Mouse (Mus musculus): ENCODE results near the gene Ssh2. TPM values are rescaled to one million over a fixed set of nuclear protein-coding genes. Genes with fewer than 3 reads are reported as not detected.

Ssh2 gene
- polyA plus RNA-seq, 2 experiments = 7.7 to 10.0 TPM

DNA sequence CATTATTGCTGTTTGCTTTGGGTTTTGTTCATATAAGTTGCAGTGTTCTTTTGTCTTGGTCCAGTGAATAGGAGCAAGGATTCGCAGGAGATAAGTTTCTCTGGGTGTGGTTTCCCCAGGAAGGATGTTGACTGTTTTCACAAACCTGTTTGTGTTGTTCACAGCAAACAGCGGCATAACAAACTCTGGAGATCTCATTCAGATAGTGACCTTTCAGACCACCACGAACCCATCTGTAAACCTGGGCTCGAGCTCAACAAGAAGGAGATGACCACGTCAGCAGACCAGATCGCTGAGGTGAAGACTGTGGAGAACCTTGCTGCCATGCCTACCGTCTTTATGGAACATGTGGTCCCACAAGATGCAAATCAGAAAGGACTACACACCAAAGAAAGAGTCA lies 233.1 kb downstream of the Ssh2 start:
- DNase-seq (ENCODE audit: low spot score) = no peak
- peaks cover 12% of the 10 kb centered on the region for H3K36me3 ChIP-seq (ENCODE audit: control insufficient read depth, insufficient read depth, low read length)
- no peak overlapping the region for H3K4me2 ChIP-seq (replicated peaks; ENCODE audit: low read depth, low read length, severe bottlenecking)
- ATAC-seq (ENCODE audit: low FRiP score, low read depth) = no peak
- H3K4me3 ChIP-seq (replicated peaks; ENCODE audit: low read length) = no peak overlapping the region
- TF ChIP-seq POLR2A (IDR thresholded peaks at IDR 0.05; ENCODE audit: borderline replicate concordance, extremely low read depth, insufficient read depth, insufficient read length) = no peak
- no peaks in the 10 kb centered on the region for H3K27me3 ChIP-seq (ENCODE audit: control insufficient read depth, insufficient read depth, low read length)
- 92% methylated on average over 7 of the region's 7 CpGs for WGBS
- H3K4me1 ChIP-seq (ENCODE audit: control insufficient read depth, insufficient read depth, low read length) = no peaks in the 10 kb centered on the region
- H3K9ac ChIP-seq (ENCODE audit: low read depth, low read length, severe bottlenecking) = no peak overlapping the region
- H3K9me3 ChIP-seq (ENCODE audit: control insufficient read depth, low read length) = no peaks in the 10 kb centered on the region
- H3K27ac ChIP-seq (replicated peaks; ENCODE audit: low read depth, low read length) = no peak overlapping the region

DNA sequence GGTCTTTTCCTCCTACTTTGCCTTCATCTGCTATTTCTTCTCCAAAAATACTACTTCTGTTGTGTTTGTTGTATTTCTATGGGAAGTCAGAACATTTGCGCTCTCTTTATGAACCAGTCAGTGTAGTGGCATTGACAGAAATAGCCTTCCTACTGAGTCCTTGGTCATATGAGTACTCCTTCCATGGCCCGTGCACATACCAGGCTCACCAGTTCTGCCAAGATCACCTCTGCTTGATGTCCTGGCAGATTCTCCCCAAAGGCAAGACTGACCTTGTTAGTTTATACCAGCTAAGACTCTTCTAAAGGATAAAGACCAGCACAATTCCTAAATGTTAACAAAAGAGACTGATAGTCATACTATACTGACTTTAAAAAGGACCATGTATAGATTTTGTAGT lies 235.6 kb downstream of the Ssh2 start:
- WGBS = 90% methylated on average over 2 of the region's 2 CpGs
- no peaks in the 10 kb centered on the region for H3K9me3 ChIP-seq (ENCODE audit: control insufficient read depth, low read length)
- no peak overlapping the region for H3K27ac ChIP-seq (replicated peaks; ENCODE audit: low read depth, low read length)
- H3K4me2 ChIP-seq (replicated peaks; ENCODE audit: low read depth, low read length, severe bottlenecking) = no peak overlapping the region
- DNase-seq (ENCODE audit: low spot score) (no peak), ATAC-seq (ENCODE audit: low FRiP score, low read depth) (no peak)
- TF ChIP-seq POLR2A (IDR thresholded peaks at IDR 0.05; ENCODE audit: borderline replicate concordance, extremely low read depth, insufficient read depth, insufficient read length) = no peak
- no peaks in the 10 kb centered on the region for H3K27me3 ChIP-seq (ENCODE audit: control insufficient read depth, insufficient read depth, low read length)
- no peak overlapping the region for H3K4me3 ChIP-seq (replicated peaks; ENCODE audit: low read length)
- no peaks in the 10 kb centered on the region for H3K4me1 ChIP-seq (ENCODE audit: control insufficient read depth, insufficient read depth, low read length)
- H3K9ac ChIP-seq (ENCODE audit: low read depth, low read length, severe bottlenecking) = no peak overlapping the region
- H3K36me3 ChIP-seq (ENCODE audit: control insufficient read depth, insufficient read depth, low read length) = peaks cover 21% of the 10 kb centered on the region

DNA sequence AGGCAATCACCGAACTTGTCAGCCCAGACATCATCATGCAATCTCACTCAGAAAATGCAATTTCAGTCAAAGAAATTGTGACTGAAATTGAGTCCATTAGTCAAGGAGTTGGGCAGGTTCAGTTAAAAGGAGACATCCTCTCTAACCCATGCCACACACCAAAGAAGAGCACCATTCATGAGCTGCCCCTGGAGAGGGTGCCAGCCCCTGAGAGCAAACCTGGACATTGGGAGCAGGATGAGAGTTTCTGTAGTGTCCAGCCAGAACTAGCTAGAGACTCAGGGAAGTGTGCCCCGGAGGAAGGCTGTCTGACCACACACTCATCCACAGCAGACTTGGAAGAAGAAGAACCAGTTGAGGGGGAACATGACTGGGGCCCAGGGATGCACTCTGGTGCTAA lies 237.3 kb downstream of the Ssh2 start:
- Histone ChIP-seq H3K27me3 (ENCODE audit: control insufficient read depth, insufficient read depth, low read length) (no peaks in the 10 kb centered on the region), H3K27ac (replicated peaks; ENCODE audit: low read depth, low read length) (no peak overlapping the region), H3K4me1 (ENCODE audit: control insufficient read depth, insufficient read depth, low read length) (no peaks in the 10 kb centered on the region), H3K4me3 (replicated peaks; ENCODE audit: low read length) (no peak overlapping the region), H3K9ac (ENCODE audit: low read depth, low read length, severe bottlenecking) (no peak overlapping the region), H3K4me2 (replicated peaks; ENCODE audit: low read depth, low read length, severe bottlenecking) (no peak overlapping the region), H3K36me3 (ENCODE audit: control insufficient read depth, insufficient read depth, low read length) (peaks cover 24% of the 10 kb centered on the region), H3K9me3 (ENCODE audit: control insufficient read depth, low read length) (no peaks in the 10 kb centered on the region)
- whole genome bisulfite sequencing = 84% methylated on average over 2 of the region's 2 CpGs
- DNase-seq (ENCODE audit: low spot score) (no peak), ATAC-seq (ENCODE audit: low FRiP score, low read depth) (no peak)
- no peak for TF ChIP-seq POLR2A (IDR thresholded peaks at IDR 0.05; ENCODE audit: borderline replicate concordance, extremely low read depth, insufficient read depth, insufficient read length)

DNA sequence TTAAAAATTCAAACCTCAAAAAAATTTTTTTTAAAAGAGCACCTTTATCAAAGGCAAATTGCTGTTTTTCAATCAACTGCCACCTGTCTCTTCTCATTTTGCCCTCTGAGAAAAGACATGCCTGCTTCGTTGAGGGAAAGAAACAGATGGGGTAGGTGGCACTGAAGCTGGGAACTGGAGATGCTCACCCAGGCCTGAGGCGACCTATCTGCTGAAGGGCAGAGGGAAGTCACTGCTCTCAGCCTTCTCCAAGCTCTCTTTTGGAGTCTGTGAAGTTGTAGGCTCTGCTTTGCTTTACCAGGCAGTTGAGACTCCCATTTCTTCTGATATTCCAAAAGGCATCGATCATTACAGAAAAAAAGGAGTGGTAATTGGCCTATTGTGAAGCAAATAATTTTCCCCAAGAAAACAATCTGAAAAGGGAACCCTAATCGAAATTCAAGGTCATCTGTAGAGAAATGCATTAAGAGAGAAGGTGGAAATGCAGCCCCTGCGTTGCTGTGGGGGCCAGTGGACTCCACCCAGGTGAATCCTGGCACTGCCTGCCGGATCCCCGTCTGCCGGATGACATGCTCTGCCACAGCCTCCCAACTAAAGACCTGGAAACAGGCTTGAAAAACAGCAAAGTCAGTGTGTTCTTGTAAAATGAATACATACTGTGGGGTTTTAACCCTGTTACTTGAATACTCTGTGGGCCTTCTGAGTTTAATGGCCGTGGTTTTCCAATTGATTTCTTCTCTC lies 239.9 kb downstream of the Ssh2 start:
- H3K4me2 ChIP-seq (replicated peaks; ENCODE audit: low read depth, low read length, severe bottlenecking) = no peak overlapping the region
- no peak for DNase-seq (ENCODE audit: low spot score)
- WGBS = 76% methylated on average over 9 of the region's 9 CpGs
- H3K4me1 ChIP-seq (ENCODE audit: control insufficient read depth, insufficient read depth, low read length) = no peaks in the 10 kb centered on the region
- H3K9ac ChIP-seq (ENCODE audit: low read depth, low read length, severe bottlenecking) = no peak overlapping the region
- no peak for TF ChIP-seq POLR2A (IDR thresholded peaks at IDR 0.05; ENCODE audit: borderline replicate concordance, extremely low read depth, insufficient read depth, insufficient read length)
- no peak for ATAC-seq (ENCODE audit: low FRiP score, low read depth)
- H3K27ac ChIP-seq (replicated peaks; ENCODE audit: low read depth, low read length) = no peak overlapping the region
- H3K27me3 ChIP-seq (ENCODE audit: control insufficient read depth, insufficient read depth, low read length) = peaks cover 6% of the 10 kb centered on the region
- H3K4me3 ChIP-seq (replicated peaks; ENCODE audit: low read length) = no peak overlapping the region
- H3K9me3 ChIP-seq (ENCODE audit: control insufficient read depth, low read length) = no peaks in the 10 kb centered on the region
- peaks cover 24% of the 10 kb centered on the region for H3K36me3 ChIP-seq (ENCODE audit: control insufficient read depth, insufficient read depth, low read length)

DNA sequence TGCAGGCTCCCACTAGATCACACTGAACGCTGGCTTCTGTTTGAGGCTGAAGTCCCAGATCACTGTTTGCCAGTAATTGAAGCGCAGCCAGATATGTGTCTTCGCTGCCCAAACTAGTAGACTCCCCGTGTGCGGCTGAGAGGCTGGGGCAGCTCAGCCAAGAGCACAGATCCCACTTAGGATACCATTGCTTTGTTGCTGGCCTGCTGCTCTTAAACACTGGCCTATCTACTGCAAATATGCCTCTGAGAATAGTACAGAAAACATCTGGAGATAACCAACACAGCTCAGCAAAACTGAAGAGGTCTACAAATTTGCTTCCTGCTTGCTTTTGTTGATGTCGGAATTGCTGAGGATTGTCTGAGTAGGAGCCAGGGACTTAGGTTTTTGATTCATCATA lies 240.8 kb downstream of the Ssh2 start:
- H3K27me3 ChIP-seq (ENCODE audit: control insufficient read depth, insufficient read depth, low read length) = peaks cover 16% of the 10 kb centered on the region

More for the DNA sequence above, 240.8 kb downstream of the Ssh2 start:
- Histone ChIP-seq H3K9me3 (ENCODE audit: control insufficient read depth, low read length) (no peaks in the 10 kb centered on the region), H3K4me1 (ENCODE audit: control insufficient read depth, insufficient read depth, low read length) (peaks cover under 1% of the 10 kb centered on the region; the same call in 1 of the 2 replicates), H3K9ac (ENCODE audit: low read depth, low read length, severe bottlenecking) (no peak overlapping the region), H3K4me2 (replicated peaks; ENCODE audit: low read depth, low read length, severe bottlenecking) (no peak overlapping the region), H3K4me3 (replicated peaks; ENCODE audit: low read length) (no peak overlapping the region), H3K27ac (replicated peaks; ENCODE audit: low read depth, low read length) (no peak overlapping the region), H3K36me3 (ENCODE audit: control insufficient read depth, insufficient read depth, low read length) (peaks cover 24% of the 10 kb centered on the region)
- TF ChIP-seq POLR2A (IDR thresholded peaks at IDR 0.05; ENCODE audit: borderline replicate concordance, extremely low read depth, insufficient read depth, insufficient read length) = no peak
- 63% methylated on average over 6 of the region's 6 CpGs for WGBS
- DNase-seq (ENCODE audit: low spot score) (no peak), ATAC-seq (ENCODE audit: low FRiP score, low read depth) (no peak)
